12 mouse cellular contexts compared by ENCODE assay signal in the genomic region with DNA sequence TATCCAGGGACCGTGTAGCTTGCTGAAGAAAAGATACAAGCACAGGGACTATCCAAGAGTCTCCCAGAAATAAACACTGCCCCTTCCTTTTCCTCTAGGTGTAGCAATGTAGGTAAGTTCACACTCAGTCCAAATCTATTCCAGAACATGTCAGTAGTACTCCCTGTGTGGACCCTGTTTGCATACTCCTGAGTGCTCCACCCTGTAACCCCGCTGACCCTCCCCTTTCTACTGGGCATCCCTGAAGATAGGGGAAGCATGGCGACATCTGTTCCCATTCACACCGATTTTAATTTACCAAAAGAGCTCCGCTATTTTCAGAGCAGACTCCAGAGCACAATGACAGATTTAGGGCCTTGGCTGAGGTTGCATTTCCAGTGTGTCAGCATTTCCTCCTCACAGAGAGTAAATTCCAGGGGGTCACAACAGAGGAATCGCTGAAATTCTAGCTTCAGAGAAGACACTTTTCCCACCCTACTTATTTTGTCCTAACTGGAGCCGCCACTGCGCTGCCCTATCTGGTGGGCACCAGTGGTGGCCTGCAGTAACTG.
DNase-seq lines count a peak whose midpoint lies in the region; ATAC-seq lines count a peak whose summit lies in the region.
"Had no signal": no experiment of that assay in that cellular context is flagged by ENCODE, and none has a peak within 500 bp of the region (broad histone marks: within the 10 kb centered on the region; RNA-seq: fewer than 3 reads in every experiment).

No protein-coding gene starts in this region.

- H3K4me3 ChIP-seq in heart, embryonic 16.5 days (ENCODE audit: low read length): no peak overlapping the region
- no peak overlapping the region for H3K4me3 ChIP-seq in midbrain, embryonic 10.5 days
- no peak overlapping the region for H3K4me3 ChIP-seq in midbrain, embryonic 15.5 days
- H3K4me3 ChIP-seq in forebrain, embryonic 13.5 days: no peak overlapping the region

- 30% methylated on average over 8 of the region's 8 CpGs for whole genome bisulfite sequencing in heart, embryonic 16.5 days
- WGBS in midbrain, embryonic 10.5 days: 60% methylated on average over 8 of the region's 8 CpGs
- WGBS in midbrain, embryonic 15.5 days: 42% methylated on average over 8 of the region's 8 CpGs
- 36% methylated on average over 8 of the region's 8 CpGs for WGBS in forebrain, embryonic 13.5 days

- no peak overlapping the region for H3K9ac ChIP-seq in heart, embryonic 16.5 days (ENCODE audit: low read length)
- no peak overlapping the region for H3K9ac ChIP-seq in midbrain, embryonic 15.5 days
- H3K9ac ChIP-seq in forebrain, embryonic 13.5 days: no peak overlapping the region
- H3K9ac ChIP-seq: liver, embryonic 14.5 days had no signal

- no peaks in the 10 kb centered on the region for H3K36me3 ChIP-seq in heart, embryonic 16.5 days (ENCODE audit: control insufficient read depth, insufficient read depth)
- H3K36me3 ChIP-seq in midbrain, embryonic 10.5 days: no peaks in the 10 kb centered on the region
- H3K36me3 ChIP-seq in midbrain, embryonic 15.5 days (replicated peaks): no peaks in the 10 kb centered on the region
- H3K36me3 ChIP-seq in forebrain, embryonic 13.5 days (ENCODE audit: poor library complexity, severe bottlenecking): no peaks in the 10 kb centered on the region

- H3K4me2 ChIP-seq in heart, embryonic 16.5 days (ENCODE audit: low read depth, low read length): no peak overlapping the region
- no peak overlapping the region for H3K4me2 ChIP-seq in midbrain, embryonic 15.5 days
- H3K4me2 ChIP-seq in forebrain, embryonic 13.5 days: no peak overlapping the region

- H3K4me1 ChIP-seq in heart, embryonic 16.5 days (ENCODE audit: control insufficient read depth, insufficient read depth, low read length): peaks cover 24% of the 10 kb centered on the region
- peaks cover 51% of the 10 kb centered on the region for H3K4me1 ChIP-seq in midbrain, embryonic 10.5 days
- H3K4me1 ChIP-seq in midbrain, embryonic 15.5 days: peaks cover 29% of the 10 kb centered on the region
- peaks cover 66% of the 10 kb centered on the region for H3K4me1 ChIP-seq in forebrain, embryonic 13.5 days

- peak overlapping the region; percentile 33; the same call in 1 of the 2 replicates for H3K27ac ChIP-seq in heart, embryonic 16.5 days (ENCODE audit: low read length)
- peak overlapping the region; percentile 50 for H3K27ac ChIP-seq in midbrain, embryonic 10.5 days (replicated peaks)
- no peak overlapping the region for H3K27ac ChIP-seq in midbrain, embryonic 15.5 days
- H3K27ac ChIP-seq in forebrain, embryonic 13.5 days: peak overlapping the region; percentile 26
- H3K27ac ChIP-seq: liver, embryonic 14.5 days; stomach, postnatal 0 days had no signal

- no peak for DNase-seq in heart, postnatal 4 days
- no peak for DNase-seq in midbrain, embryonic 10.5 days (ENCODE audit: low spot score)
- DNase-seq in yolk sac, embryonic 10.5 days (ENCODE audit: low spot score): peak; percentile 19
- DNase-seq in ovary, postnatal 14 days (ENCODE audit: low spot score): no peak
- DNase-seq: cerebellum, postnatal 14 days; heart, postnatal 36 days had no signal

- peak; percentile 10; the same call in 1 of the 2 replicates for ATAC-seq in heart, embryonic 16.5 days (replicated peaks; ENCODE audit: extremely low read depth, insufficient read depth, low FRiP score)
- no peak for ATAC-seq in midbrain, embryonic 15.5 days (replicated peaks)
- ATAC-seq in forebrain, embryonic 13.5 days: no peak

- H3K27me3 ChIP-seq in heart, embryonic 16.5 days (ENCODE audit: control insufficient read depth, insufficient read depth, low read length): no peaks in the 10 kb centered on the region
- no peaks in the 10 kb centered on the region for H3K27me3 ChIP-seq in midbrain, embryonic 10.5 days (ENCODE audit: low read depth, poor library complexity, severe bottlenecking)
- no peaks in the 10 kb centered on the region for H3K27me3 ChIP-seq in midbrain, embryonic 15.5 days (replicated peaks)
- H3K27me3 ChIP-seq in forebrain, embryonic 13.5 days: no peaks in the 10 kb centered on the region
- H3K27me3 ChIP-seq: CH12.LX had no signal

- no peaks in the 10 kb centered on the region for H3K9me3 ChIP-seq in heart, embryonic 16.5 days (replicated peaks; ENCODE audit: control insufficient read depth, low read length)
- H3K9me3 ChIP-seq in midbrain, embryonic 10.5 days (replicated peaks): no peaks in the 10 kb centered on the region
- H3K9me3 ChIP-seq in midbrain, embryonic 15.5 days: no peaks in the 10 kb centered on the region
- H3K9me3 ChIP-seq in forebrain, embryonic 13.5 days (replicated peaks): no peaks in the 10 kb centered on the region
